Mouse (Mus musculus) erythroblast, embryonic 14.5 days (primary cell): ENCODE data around the gene Klhl30.

Experiments
- GATA1 ChIP-seq: IDR thresholded peaks from 2 replicates; pipeline ENCODE4 v1.6.1; 2012; ENCODE audit warnings: low read length, inconsistent platforms, mixed read lengths
- TAL1 ChIP-seq: IDR thresholded peaks from 3 replicates; pipeline ENCODE4 v1.6.1; 2012; ENCODE audit warnings: low read length, inconsistent platforms, mixed read lengths

DNA sequence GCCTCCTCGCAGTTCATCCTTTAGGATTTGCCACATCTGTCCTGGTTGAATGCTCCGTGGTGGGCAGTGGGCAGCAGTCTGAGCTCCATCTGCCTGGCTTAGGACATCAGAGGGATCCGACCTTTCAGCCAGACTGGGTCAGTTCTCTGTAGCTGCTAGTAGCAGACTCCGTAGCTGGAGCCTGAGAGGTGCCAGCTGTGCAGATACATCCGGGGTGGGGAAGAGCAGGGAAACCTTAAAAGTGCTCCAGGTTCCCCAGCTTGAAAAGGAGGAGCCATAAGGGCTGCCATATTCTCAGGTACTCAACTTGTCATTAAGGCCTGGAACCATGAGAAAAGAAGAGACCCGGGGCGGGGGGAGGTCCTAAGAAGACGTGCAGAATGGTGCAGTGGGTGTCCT, 15.0 kb downstream of the Klhl30 start:
- TF ChIP-seq GATA1 (no peak), TAL1 (no peak)
